Mouse (Mus musculus): ENCODE data around the gene Slc27a4. TPM values are rescaled to one million over a fixed set of nuclear protein-coding genes. Genes with fewer than 3 reads are reported as not detected.

Slc27a4 gene
- total and polyA plus RNA-seq, 3 experiments = 4.2 to 6.7 (median 5.5) TPM

GRCm38 (mm10) chr2:29849841-29850480 is 47.5 kb downstream of the Slc27a4 start:
- peaks cover 6% of the 10 kb centered on the region for H3K4me1 ChIP-seq (ENCODE audit: insufficient read depth, low read depth, low read length)
- DNase-seq (ENCODE audit: low spot score) = no peak
- peaks cover 2% of the 10 kb centered on the region; the same call in 1 of the 2 replicates for H3K9me3 ChIP-seq (replicated peaks)
- H3K27me3 ChIP-seq (ENCODE audit: insufficient read depth, low read length) = peaks cover 16% of the 10 kb centered on the region
- no peak overlapping the region for H3K4me3 ChIP-seq (ENCODE audit: low read depth, low read length)
- peaks cover 39% of the 10 kb centered on the region for H3K36me3 ChIP-seq (replicated peaks)
- TF ChIP-seq POLR2AphosphoS5 (IDR thresholded peaks at IDR 0.05; ENCODE audit: insufficient replicate concordance, low read depth, low read length) (no peak), CTCF (IDR thresholded peaks at IDR 0.05; ENCODE audit: low read depth, low read length) (no peak), TAL1 (conservative IDR thresholded peaks at IDR 0.05; ENCODE audit: low read depth, low read length) (no peak), GATA1 (IDR thresholded peaks at IDR 0.05; ENCODE audit: borderline replicate concordance, low read length) (no peak), GATA2 (IDR thresholded peaks at IDR 0.05; ENCODE audit: borderline replicate concordance, low read depth, low read length) (no peak)
- ATAC-seq (ENCODE audit: extremely low read depth, insufficient number of reproducible peaks, low FRiP score, poor library complexity, severe bottlenecking) = no peak

GRCm38 (mm10) chr2:29852957-29853485 is 50.6 kb downstream of the Slc27a4 start:
- peaks cover 43% of the 10 kb centered on the region for H3K27me3 ChIP-seq (ENCODE audit: insufficient read depth, low read length)
- no peak overlapping the region for H3K4me3 ChIP-seq (ENCODE audit: low read depth, low read length)
- peaks cover 6% of the 10 kb centered on the region for H3K4me1 ChIP-seq (ENCODE audit: insufficient read depth, low read depth, low read length)
- ATAC-seq (ENCODE audit: extremely low read depth, insufficient number of reproducible peaks, low FRiP score, poor library complexity, severe bottlenecking) (no peak), DNase-seq (ENCODE audit: low spot score) (no peak)
- H3K9me3 ChIP-seq (replicated peaks) = no peaks in the 10 kb centered on the region
- peaks cover 12% of the 10 kb centered on the region for H3K36me3 ChIP-seq (replicated peaks)
- no peak for TF ChIP-seq POLR2AphosphoS5 (IDR thresholded peaks at IDR 0.05; ENCODE audit: insufficient replicate concordance, low read depth, low read length)
- TF ChIP-seq GATA1 (IDR thresholded peaks at IDR 0.05; ENCODE audit: borderline replicate concordance, low read length) = no peak
- no peak for TF ChIP-seq CTCF (IDR thresholded peaks at IDR 0.05; ENCODE audit: low read depth, low read length)
- TF ChIP-seq TAL1 (conservative IDR thresholded peaks at IDR 0.05; ENCODE audit: low read depth, low read length) = no peak

- Histone ChIP-seq H3K27me3 (ENCODE audit: insufficient read depth, low read length) (peaks cover 50% of the 10 kb centered on the region), H3K4me1 (ENCODE audit: insufficient read depth, low read depth, low read length) (peaks cover 6% of the 10 kb centered on the region), H3K36me3 (replicated peaks) (peaks cover 5% of the 10 kb centered on the region), H3K9me3 (replicated peaks) (no peaks in the 10 kb centered on the region), H3K4me3 (ENCODE audit: low read depth, low read length) (no peak overlapping the region)
- TF ChIP-seq TAL1 (conservative IDR thresholded peaks at IDR 0.05; ENCODE audit: low read depth, low read length) (no peak), GATA2 (IDR thresholded peaks at IDR 0.05; ENCODE audit: borderline replicate concordance, low read depth, low read length) (no peak), GATA1 (IDR thresholded peaks at IDR 0.05; ENCODE audit: borderline replicate concordance, low read length) (no peak), CTCF (IDR thresholded peaks at IDR 0.05; ENCODE audit: low read depth, low read length) (no peak), POLR2AphosphoS5 (IDR thresholded peaks at IDR 0.05; ENCODE audit: insufficient replicate concordance, low read depth, low read length) (no peak)
- ATAC-seq (ENCODE audit: extremely low read depth, insufficient number of reproducible peaks, low FRiP score, poor library complexity, severe bottlenecking) (no peak), DNase-seq (ENCODE audit: low spot score) (no peak)
Observed at GRCm38 (mm10) chr2:29853736-29854135, 51.3 kb downstream of the Slc27a4 start.

- TF ChIP-seq TAL1 (conservative IDR thresholded peaks at IDR 0.05; ENCODE audit: low read depth, low read length) (no peak), POLR2AphosphoS5 (IDR thresholded peaks at IDR 0.05; ENCODE audit: insufficient replicate concordance, low read depth, low read length) (no peak)
- Histone ChIP-seq H3K9me3 (replicated peaks) (no peaks in the 10 kb centered on the region), H3K4me1 (ENCODE audit: insufficient read depth, low read depth, low read length) (no peaks in the 10 kb centered on the region), H3K4me3 (ENCODE audit: low read depth, low read length) (no peak overlapping the region), H3K27me3 (ENCODE audit: insufficient read depth, low read length) (peaks cover 56% of the 10 kb centered on the region), H3K36me3 (replicated peaks) (no peaks in the 10 kb centered on the region)
- DNase-seq (ENCODE audit: low spot score) (no peak), ATAC-seq (ENCODE audit: extremely low read depth, insufficient number of reproducible peaks, low FRiP score, poor library complexity, severe bottlenecking) (no peak)
Observed at GRCm38 (mm10) chr2:29855585-29856210, 53.3 kb downstream of the Slc27a4 start.

GRCm38 (mm10) chr2:29856451-29857260 is 54.2 kb downstream of the Slc27a4 start:
- H3K4me3 ChIP-seq (ENCODE audit: low read depth, low read length) = no peak overlapping the region

GRCm38 (mm10) chr2:29857341-29857740 is 54.9 kb downstream of the Slc27a4 start:
- no peak for DNase-seq (ENCODE audit: low spot score)
- H3K36me3 ChIP-seq (replicated peaks) = no peaks in the 10 kb centered on the region
- ATAC-seq (ENCODE audit: extremely low read depth, insufficient number of reproducible peaks, low FRiP score, poor library complexity, severe bottlenecking) = no peak
- H3K27me3 ChIP-seq (ENCODE audit: insufficient read depth, low read length) = peaks cover 58% of the 10 kb centered on the region
- no peaks in the 10 kb centered on the region for H3K9me3 ChIP-seq (replicated peaks)
- no peak overlapping the region for H3K4me3 ChIP-seq (ENCODE audit: low read depth, low read length)
- no peaks in the 10 kb centered on the region for H3K4me1 ChIP-seq (ENCODE audit: insufficient read depth, low read depth, low read length)
- TF ChIP-seq GATA1 (IDR thresholded peaks at IDR 0.05; ENCODE audit: borderline replicate concordance, low read length) = no peak
- no peak for TF ChIP-seq POLR2AphosphoS5 (IDR thresholded peaks at IDR 0.05; ENCODE audit: insufficient replicate concordance, low read depth, low read length)
- no peak for TF ChIP-seq TAL1 (conservative IDR thresholded peaks at IDR 0.05; ENCODE audit: low read depth, low read length)

More at GRCm38 (mm10) chr2:29856451-29857260, 54.2 kb downstream of the Slc27a4 start:
- no peaks in the 10 kb centered on the region for H3K9me3 ChIP-seq (replicated peaks)
- H3K36me3 ChIP-seq (replicated peaks) = no peaks in the 10 kb centered on the region
- ATAC-seq (ENCODE audit: extremely low read depth, insufficient number of reproducible peaks, low FRiP score, poor library complexity, severe bottlenecking) = no peak
- DNase-seq (ENCODE audit: low spot score) = no peak
- no peaks in the 10 kb centered on the region for H3K4me1 ChIP-seq (ENCODE audit: insufficient read depth, low read depth, low read length)
- TF ChIP-seq GATA1 (IDR thresholded peaks at IDR 0.05; ENCODE audit: borderline replicate concordance, low read length) = no peak
- TF ChIP-seq CTCF (IDR thresholded peaks at IDR 0.05; ENCODE audit: low read depth, low read length) = no peak
- TF ChIP-seq TAL1 (conservative IDR thresholded peaks at IDR 0.05; ENCODE audit: low read depth, low read length) = no peak
- no peak for TF ChIP-seq POLR2AphosphoS5 (IDR thresholded peaks at IDR 0.05; ENCODE audit: insufficient replicate concordance, low read depth, low read length)
- no peak for TF ChIP-seq GATA2 (IDR thresholded peaks at IDR 0.05; ENCODE audit: borderline replicate concordance, low read depth, low read length)
- H3K27me3 ChIP-seq (ENCODE audit: insufficient read depth, low read length) = peaks cover 57% of the 10 kb centered on the region
